Mouse (Mus musculus) midbrain, embryonic 13.5 days (tissue): ENCODE measurements around the gene Thada. TPM values are rescaled to one million over a fixed set of nuclear protein-coding genes. Genes with fewer than 3 reads are reported as not detected.

Experiments used
- ATAC-seq: fragments of 200-750 bp; cut with Nextera tagmentation; 2 replicates; pipeline ENCODE4 v1.8.0; 2017; ENCODE audit warnings: mild to moderate bottlenecking, moderate TSS enrichment, moderate library complexity
- H3K27ac ChIP-seq: fragments of 300-500 bp; sonication (generic); 2 replicates; pipeline ENCODE4 v1.5.1; 2015; ENCODE audit warnings: inconsistent platforms, mild to moderate bottlenecking, moderate library complexity
- H3K27me3 ChIP-seq: fragments of 300-500 bp; sonication (generic); 2 replicates; pipeline ENCODE4 v1.6.1; 2015; ENCODE audit warnings: mild to moderate bottlenecking, inconsistent platforms
- H3K36me3 ChIP-seq: fragments of 300-500 bp; sonication (generic); 2 replicates; pipeline ENCODE4 v1.6.1; 2015; ENCODE audit warnings: mild to moderate bottlenecking, inconsistent platforms
- H3K4me1 ChIP-seq: fragments of 300-500 bp; sonication (generic); replicated peaks from 2 replicates; pipeline ENCODE4 v1.6.1; 2015; ENCODE audit warnings: inconsistent platforms
- H3K4me2 ChIP-seq: fragments of 300-500 bp; sonication (generic); replicated peaks from 2 replicates; pipeline ENCODE4 v1.6.1; 2015; ENCODE audit warnings: moderate library complexity, mild to moderate bottlenecking, inconsistent platforms
- H3K4me3 ChIP-seq: fragments of 300-500 bp; sonication (generic); replicated peaks from 2 replicates; pipeline ENCODE4 v1.5.1; 2015; ENCODE audit warnings: mild to moderate bottlenecking, inconsistent platforms
- H3K9ac ChIP-seq: fragments of 300-500 bp; sonication (generic); replicated peaks from 2 replicates; pipeline ENCODE4 v1.6.1; 2015; ENCODE audit warnings: mild to moderate bottlenecking, inconsistent platforms
- H3K9me3 ChIP-seq: fragments of 300-500 bp; sonication (generic); 2 replicates; pipeline ENCODE4 v1.6.1; 2016; ENCODE audit warnings: mild to moderate bottlenecking, inconsistent platforms
- WGBS: fragments of 180-500 bp; shearing (Covaris S2); methylation state at CpG from one replicate; pipeline ENCODE4 v1.1.7; 2015; 5-methylcytosine and 5-hydroxymethylcytosine counted together
- polyA plus RNA-seq: library from polyadenylated mRNA; unstranded; fragments of >200 nt; fragmentation: Nextera tagmentation; extraction: Ambion mirVana; gene quantifications from 2 replicates; pipeline ENCODE4 v1.2.1, GENCODE M21; 2015

Thada gene
- polyA plus RNA-seq, 1 experiment from 2014 or later = 7.6 TPM

GRCm38 (mm10) chr17:84145826-84146287 is 320.1 kb downstream of the Thada start:
- ATAC-seq = no peak
- Histone ChIP-seq H3K27me3 (peaks cover 7% of the 10 kb centered on the region; the same call in 1 of the 2 replicates), H3K9me3 (no peaks in the 10 kb centered on the region), H3K9ac (0 out of 2 replicates have a peak overlapping the region, but pooled peaks have one; percentile 23), H3K4me2 (no peak overlapping the region), H3K36me3 (no peaks in the 10 kb centered on the region), H3K27ac (no peak overlapping the region), H3K4me3 (no peak overlapping the region), H3K4me1 (peaks cover 38% of the 10 kb centered on the region)
- 9% methylated on average over 10 of the region's 10 CpGs for WGBS

DNA sequence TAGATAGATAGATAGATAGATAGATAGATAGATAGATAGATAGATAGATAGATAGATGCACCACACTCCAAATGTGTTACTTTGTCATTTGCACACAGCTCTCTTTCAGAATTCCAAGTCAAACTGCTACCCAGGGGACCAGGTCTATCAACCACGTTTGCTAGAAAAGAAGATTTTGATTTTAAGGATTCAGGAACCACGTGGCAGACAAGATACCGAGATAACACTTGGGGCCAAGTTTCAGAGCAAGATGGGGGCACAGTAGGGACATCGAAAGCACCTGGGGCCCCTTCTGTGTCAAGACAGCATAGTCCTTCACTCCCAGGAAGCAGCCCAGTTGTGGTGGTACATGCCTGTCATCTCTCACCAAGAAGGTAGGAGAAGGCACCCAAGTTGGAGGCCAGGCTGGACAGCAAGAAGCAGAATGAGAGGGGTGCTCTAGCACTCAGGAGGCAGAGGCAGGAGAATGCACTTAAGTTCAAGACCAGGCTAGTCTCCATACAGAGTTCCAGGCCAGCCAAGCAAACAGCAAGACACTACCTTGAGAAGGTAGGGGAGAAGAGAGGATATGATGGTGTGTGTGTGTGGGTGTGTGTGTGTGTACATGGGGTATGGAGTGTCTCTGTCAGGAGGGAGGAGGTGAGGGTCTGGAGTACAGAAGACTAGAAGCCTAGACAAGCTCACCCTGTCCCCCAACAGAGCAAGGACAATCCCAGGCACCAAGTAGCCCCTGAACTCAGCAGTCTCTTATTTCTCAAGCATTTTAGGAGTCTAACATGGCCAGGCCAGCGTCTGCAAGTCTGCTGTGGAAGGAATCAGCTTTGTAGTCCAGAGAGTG is 321.0 kb downstream of the Thada start:
- no peaks in the 10 kb centered on the region for H3K9me3 ChIP-seq
- H3K4me3 ChIP-seq = no peak overlapping the region
- no peak overlapping the region for H3K27ac ChIP-seq
- 78% methylated on average over 5 of the region's 5 CpGs for WGBS
- no peak overlapping the region for H3K9ac ChIP-seq
- ATAC-seq = no peak
- peaks cover 7% of the 10 kb centered on the region; the same call in 1 of the 2 replicates for H3K27me3 ChIP-seq
- H3K36me3 ChIP-seq = no peaks in the 10 kb centered on the region
- peaks cover 38% of the 10 kb centered on the region for H3K4me1 ChIP-seq
- no peak overlapping the region for H3K4me2 ChIP-seq

DNA sequence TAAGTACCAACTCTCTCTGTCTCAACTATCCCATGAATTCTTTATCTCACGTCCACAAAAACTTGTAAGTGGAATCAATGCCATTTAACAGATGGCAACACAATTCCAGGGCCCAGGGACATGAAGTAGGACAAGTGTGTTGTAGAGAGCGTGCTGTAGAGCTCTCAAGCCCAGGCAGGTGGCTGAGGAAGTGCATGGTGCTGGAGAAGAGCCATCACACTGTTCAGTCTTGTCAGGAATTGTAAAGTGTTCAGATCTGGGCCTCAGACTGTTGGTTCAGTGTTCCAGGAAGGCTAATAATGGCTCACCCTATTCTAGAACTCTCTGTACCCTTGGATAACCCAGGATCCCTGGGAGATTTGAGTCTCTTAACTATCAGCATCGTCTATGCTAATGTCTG is 321.9 kb downstream of the Thada start:
- Histone ChIP-seq H3K9ac (no peak overlapping the region), H3K36me3 (no peaks in the 10 kb centered on the region), H3K4me1 (peaks cover 29% of the 10 kb centered on the region), H3K27ac (no peak overlapping the region), H3K9me3 (no peaks in the 10 kb centered on the region), H3K27me3 (peaks cover 7% of the 10 kb centered on the region; the same call in 1 of the 2 replicates), H3K4me2 (no peak overlapping the region), H3K4me3 (no peak overlapping the region)
- no peak for ATAC-seq
- WGBS = 86% methylated on average over 3 of the region's 3 CpGs

DNA sequence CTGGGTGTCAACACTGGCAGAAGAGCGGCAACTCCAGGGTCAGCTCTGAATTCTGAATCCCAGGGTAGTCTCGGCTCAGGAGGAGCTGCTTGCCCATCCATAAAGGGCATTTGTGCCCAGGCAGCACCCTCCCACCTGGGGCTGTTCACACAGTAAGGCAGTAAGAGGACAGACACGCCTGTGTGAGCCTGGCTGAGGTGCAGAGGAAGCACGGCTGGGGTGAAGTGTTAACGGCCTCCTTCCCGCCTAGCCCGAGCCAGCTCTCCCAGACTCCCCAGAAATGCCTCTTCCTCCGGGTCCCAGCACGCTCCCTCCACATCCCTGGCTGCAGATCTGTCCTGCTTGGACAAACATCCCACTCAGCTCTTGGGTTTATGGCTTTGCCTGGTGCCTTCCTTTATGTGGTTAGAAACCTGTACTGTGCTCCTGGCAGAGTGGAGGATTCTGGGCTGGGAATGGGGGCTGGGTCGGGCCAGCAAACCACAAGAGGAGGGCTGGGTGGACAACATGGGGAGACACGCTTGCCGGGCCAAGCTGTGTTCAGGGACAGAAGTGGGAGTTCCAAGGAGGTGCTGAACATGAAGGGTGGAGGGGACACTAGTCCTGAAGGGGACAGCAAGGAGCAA is 322.7 kb downstream of the Thada start:
- Histone ChIP-seq H3K9me3 (no peaks in the 10 kb centered on the region), H3K4me2 (no peak overlapping the region), H3K27ac (no peak overlapping the region), H3K4me3 (no peak overlapping the region), H3K27me3 (peaks cover 7% of the 10 kb centered on the region; the same call in 1 of the 2 replicates), H3K9ac (no peak overlapping the region), H3K4me1 (peaks cover 21% of the 10 kb centered on the region), H3K36me3 (no peaks in the 10 kb centered on the region)
- WGBS = 56% methylated on average over 12 of the region's 12 CpGs
- no peak for ATAC-seq

GRCm38 (mm10) chr17:84141691-84142090 is 324.3 kb downstream of the Thada start:
- whole genome bisulfite sequencing = 87% methylated on average over 6 of the region's 6 CpGs

GRCm38 (mm10) chr17:84140822-84141507 is 325.0 kb downstream of the Thada start:
- H3K36me3 ChIP-seq = no peaks in the 10 kb centered on the region
- H3K9ac ChIP-seq = no peak overlapping the region
- no peak overlapping the region for H3K27ac ChIP-seq
- 0 out of 2 replicates have a peak, but pooled peaks cover 4% of the 10 kb centered on the region for H3K27me3 ChIP-seq
- WGBS = 72% methylated on average over 10 of the region's 10 CpGs
- H3K4me1 ChIP-seq = peaks cover 3% of the 10 kb centered on the region
- no peaks in the 10 kb centered on the region for H3K9me3 ChIP-seq
- no peak for ATAC-seq
- no peak overlapping the region for H3K4me3 ChIP-seq
- no peak overlapping the region for H3K4me2 ChIP-seq

More at GRCm38 (mm10) chr17:84141691-84142090, 324.3 kb downstream of the Thada start:
- no peak overlapping the region for H3K9ac ChIP-seq
- no peak for ATAC-seq
- no peaks in the 10 kb centered on the region for H3K9me3 ChIP-seq
- H3K27ac ChIP-seq = no peak overlapping the region
- H3K36me3 ChIP-seq = no peaks in the 10 kb centered on the region
- H3K4me2 ChIP-seq = no peak overlapping the region
- peaks cover 9% of the 10 kb centered on the region for H3K4me1 ChIP-seq
- no peak overlapping the region for H3K4me3 ChIP-seq
- H3K27me3 ChIP-seq = 0 out of 2 replicates have a peak, but pooled peaks cover 4% of the 10 kb centered on the region

Other genes with a start within 250 kb of the Thada start
- 1.6 and 1.7 TPM in 2 replicates for gene Plekhh2, start 45.7 kb upstream of the Thada start, polyA plus RNA-seq
- 33.3 and 35.9 TPM in 2 replicates for gene Dync2li1, start 160.3 kb upstream of the Thada start, polyA plus RNA-seq
- gene Abcg8, start 210.1 kb upstream of the Thada start, polyA plus RNA-seq = 0.11 TPM in 1 of 2 replicates, not detected in the other
- gene Abcg5, start 216.8 kb upstream of the Thada start, polyA plus RNA-seq = 1.1 and 3.0 TPM in 2 replicates